In the genomic region with DNA sequence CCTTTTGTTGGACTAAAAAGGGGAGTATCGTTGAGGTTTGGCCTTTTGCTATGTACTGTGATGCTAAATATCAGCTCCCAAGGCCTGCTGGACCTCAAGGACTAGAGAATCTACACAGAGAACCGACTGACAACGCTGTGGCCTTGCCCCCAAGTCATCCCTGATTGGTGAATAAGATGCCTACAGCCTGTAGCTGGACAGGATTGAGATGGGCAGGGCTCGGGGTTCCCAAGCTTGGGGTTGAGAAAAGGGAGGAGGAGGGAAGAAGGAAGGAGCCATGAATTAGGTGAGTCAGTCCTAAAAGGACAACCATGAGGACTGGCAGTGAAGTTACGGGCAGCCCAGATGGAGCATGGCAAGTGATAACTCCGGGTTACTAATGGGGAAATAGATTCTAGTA, we compare ENCODE assay signal across 15 mouse cellular contexts.
"Had no signal": no experiment of that assay in that cellular context is flagged by ENCODE, and none has a peak within 500 bp of the region (broad histone marks: within the 10 kb centered on the region; RNA-seq: fewer than 3 reads in every experiment).

No protein-coding gene starts in this region.

- H3K27ac ChIP-seq: lung, embryonic 15.5 days; macrophage; midbrain, embryonic 13.5 days; midbrain, embryonic 15.5 days; neural tube, embryonic 12.5 days; stomach, embryonic 15.5 days; stomach, postnatal 0 days had no signal

- H3K27me3 ChIP-seq: lung, embryonic 15.5 days; megakaryocyte, embryonic 14.5 days; midbrain, embryonic 13.5 days; midbrain, embryonic 15.5 days; neural tube, embryonic 12.5 days; stomach, embryonic 15.5 days had no signal

- H3K4me1 ChIP-seq: lung, embryonic 15.5 days; megakaryocyte, embryonic 14.5 days; midbrain, embryonic 13.5 days; midbrain, embryonic 15.5 days; neural tube, embryonic 12.5 days; stomach, embryonic 15.5 days had no signal

- H3K9me3 ChIP-seq: lung, embryonic 15.5 days; megakaryocyte, embryonic 14.5 days; midbrain, embryonic 13.5 days; midbrain, embryonic 15.5 days; neural tube, embryonic 12.5 days; stomach, embryonic 15.5 days had no signal

- H3K9ac ChIP-seq: lung, embryonic 15.5 days; midbrain, embryonic 13.5 days; midbrain, embryonic 15.5 days; neural tube, embryonic 12.5 days; stomach, embryonic 15.5 days had no signal

- H3K4me3 ChIP-seq: lung, embryonic 15.5 days; megakaryocyte, embryonic 14.5 days; midbrain, embryonic 13.5 days; midbrain, embryonic 15.5 days; neural tube, embryonic 12.5 days; stomach, embryonic 15.5 days had no signal

- DNase-seq: lung, adult 2 months; lung, postnatal 14 days; lung, postnatal 36 days; right cerebral cortex, postnatal 14 days; thymus, adult 2 months; thymus, postnatal 25 days; thymus, postnatal 4 days had no signal
